Comparison of ENCODE assay signal across 8 mouse cellular contexts in genomic region chr10:26695212-26695933, GRCm38 (mm10). TPM values are rescaled to one million over a fixed set of nuclear protein-coding genes. Genes with fewer than 3 reads are reported as not detected.
DNase-seq lines count a peak whose midpoint lies in the region; ATAC-seq and TF ChIP-seq lines count a peak whose summit lies in the region.

No protein-coding gene starts in this region.

- H3K4me3 ChIP-seq in kidney, postnatal 0 days (replicated peaks; ENCODE audit: low read depth, low read length), result peak overlapping the region; percentile 22
- H3K4me3 ChIP-seq in midbrain, embryonic 16.5 days (ENCODE audit: low read depth, low read length), result peak overlapping the region; percentile 50

- H3K36me3 ChIP-seq in kidney, postnatal 0 days (ENCODE audit: insufficient read depth, low read length), result no peaks in the 10 kb centered on the region
- H3K36me3 ChIP-seq in midbrain, embryonic 16.5 days (ENCODE audit: control insufficient read depth, insufficient read depth, low read length), result no peaks in the 10 kb centered on the region

- H3K9me3 ChIP-seq in kidney, postnatal 0 days (replicated peaks; ENCODE audit: low read length), result no peaks in the 10 kb centered on the region
- H3K9me3 ChIP-seq in midbrain, embryonic 16.5 days (replicated peaks; ENCODE audit: control insufficient read depth, low read length, poor library complexity, severe bottlenecking), result no peaks in the 10 kb centered on the region

- intact Hi-C loops in left cerebral cortex, postnatal 14 days (cut with DNase I), result no loop called here

- no peaks in the 10 kb centered on the region; the same call in 1 of the 2 replicates for H3K4me1 ChIP-seq in kidney, postnatal 0 days (replicated peaks; ENCODE audit: insufficient read depth, low read length)
- peaks cover 10% of the 10 kb centered on the region for H3K4me1 ChIP-seq in midbrain, embryonic 16.5 days (ENCODE audit: control insufficient read depth, insufficient read depth, low read length)

- ATAC-seq in kidney, postnatal 0 days (replicated peaks; ENCODE audit: low FRiP score, low read depth), result peak; percentile 52; the same call in 1 of the 2 replicates
- ATAC-seq in hematopoietic stem cell, adult 5-6 weeks (replicated peaks in 1 of 2; ENCODE audit: insufficient read depth in 1 of 2, low FRiP score in 2 of 2, low TSS enrichment in 1 of 2, low read depth in 1 of 2, poor library complexity in 2 of 2, severe bottlenecking in 2 of 2), result peak; percentile 86 to 87
- ATAC-seq in midbrain, embryonic 16.5 days, result peak; percentile 98
- no peak for ATAC-seq in monocyte, adult 5-6 weeks (replicated peaks; ENCODE audit: insufficient number of reproducible peaks, low FRiP score, low TSS enrichment, poor library complexity, severe bottlenecking)

- H3K27ac ChIP-seq in kidney, postnatal 0 days, result no peak overlapping the region
- H3K27ac ChIP-seq in midbrain, embryonic 16.5 days (ENCODE audit: low read length), result peak overlapping the region; percentile 90

- DNase-seq in kidney, postnatal 0 days (ENCODE audit: low spot score), result peak; percentile 35
- DNase-seq in kidney, adult 11 months, result no peak
- peak; percentile 72 for DNase-seq in embryo, embryonic 11 days
- peak; percentile 57 to 67 for DNase-seq in left cerebral cortex, postnatal 14 days (ENCODE audit: low spot score in 2 of 2)
- DNase-seq in thymus, postnatal 10 days (ENCODE audit: low spot score in 2 of 2), result peak; percentile 13 to 19

- H3K9ac ChIP-seq in kidney, postnatal 0 days (ENCODE audit: low read depth, low read length), result no peak overlapping the region
- peak overlapping the region; percentile 89 for H3K9ac ChIP-seq in midbrain, embryonic 16.5 days (ENCODE audit: low read depth, low read length)

- TF ChIP-seq CTCF in kidney, postnatal 0 days (IDR thresholded peaks at IDR 0.05; ENCODE audit: low read depth), result no peak

- no peaks in the 10 kb centered on the region for H3K27me3 ChIP-seq in kidney, postnatal 0 days (ENCODE audit: insufficient read depth, low read length)
- H3K27me3 ChIP-seq in midbrain, embryonic 16.5 days (ENCODE audit: control insufficient read depth, insufficient read depth, low read depth, low read length), result no peaks in the 10 kb centered on the region

- WGBS in kidney, postnatal 0 days, result 3% methylated on average over 25 of the region's 25 CpGs
- 2% methylated on average over 25 of the region's 25 CpGs for WGBS in midbrain, embryonic 16.5 days

- H3K4me2 ChIP-seq in kidney, postnatal 0 days (ENCODE audit: low read length), result peak overlapping the region; percentile 56
- peak overlapping the region; percentile 76 for H3K4me2 ChIP-seq in midbrain, embryonic 16.5 days (ENCODE audit: low read length)

RNA-seq across cellular contexts. Expression of gene Arhgap18, which starts 57.8 kb away (rescaled TPM):
- 42.1 and 45.4 TPM in 2 replicates for polyA plus RNA-seq in kidney, postnatal 0 days (2015; fragmentation: Nextera tagmentation; extraction: Ambion mirVana)
- total RNA-seq in hematopoietic stem cell, adult 5-6 weeks (2017), result 95.5 and 114 TPM in 2 replicates
- total RNA-seq in left cerebral cortex, postnatal 14 days (2021), result 10 to 100 TPM in 1 of 2 experiments, 1 to 10 TPM in 1; 8.9 to 11.0 TPM
- polyA plus RNA-seq in midbrain, embryonic 16.5 days (2015; fragmentation: Nextera tagmentation; extraction: Ambion mirVana), result 13.9 and 14.7 TPM in 2 replicates
- 39.9 to 124 TPM (median 59.8 TPM) in 3 replicates for total RNA-seq in monocyte, adult 5-6 weeks (2017)
